Mouse (Mus musculus) cerebellum, postnatal 14 days (tissue): Measurements from ENCODE around the gene Atpaf2.

ENCODE experiments used
- DNase-seq, 2 experiments: peaks; one replicate each; pipeline ENCODE4 v3.0.0; 2021; ENCODE audit warnings: mixed read lengths in 2 of 2

Gene Atpaf2

GRCm38 (mm10) chr11:60396546-60396945 is 21.7 kb downstream of the Atpaf2 start:
- DNase-seq, result peak; percentile 58 to 68

- DNase-seq, result no peak
Observed at GRCm38 (mm10) chr11:60391346-60391745, 26.9 kb downstream of the Atpaf2 start.

GRCm38 (mm10) chr11:60387944-60388343 is 30.3 kb downstream of the Atpaf2 start:
- DNase-seq, result no peak

GRCm38 (mm10) chr11:60385946-60386345 is 32.3 kb downstream of the Atpaf2 start:
- DNase-seq, result peak in 1 of 2 experiments; percentile 53

- DNase-seq, result peak; percentile 51 to 69
Observed at GRCm38 (mm10) chr11:60384762-60385421, 33.4 kb downstream of the Atpaf2 start.

- DNase-seq, result no peak
Observed at GRCm38 (mm10) chr11:60383518-60383917, 34.7 kb downstream of the Atpaf2 start.

- no peak for DNase-seq
Observed at GRCm38 (mm10) chr11:60374481-60374880, 43.8 kb downstream of the Atpaf2 start.

GRCm38 (mm10) chr11:60370431-60370830 is 47.8 kb downstream of the Atpaf2 start:
- peak in 1 of 2 experiments; percentile 45 for DNase-seq

- peak; percentile 64 to 76 for DNase-seq
Observed at GRCm38 (mm10) chr11:60369448-60369847, 48.8 kb downstream of the Atpaf2 start.

GRCm38 (mm10) chr11:60368909-60369308 is 49.3 kb downstream of the Atpaf2 start:
- no peak for DNase-seq

- DNase-seq, result no peak
Observed at GRCm38 (mm10) chr11:60367256-60367655, 51.0 kb downstream of the Atpaf2 start.

- no peak for DNase-seq
Observed at GRCm38 (mm10) chr11:60366239-60367019, 51.8 kb downstream of the Atpaf2 start.

- no peak for DNase-seq
Observed at GRCm38 (mm10) chr11:60360631-60361201, 57.5 kb downstream of the Atpaf2 start.

- DNase-seq, result no peak
Observed at GRCm38 (mm10) chr11:60359936-60360335, 58.3 kb downstream of the Atpaf2 start.

GRCm38 (mm10) chr11:60359138-60359537 is 59.1 kb downstream of the Atpaf2 start:
- no peak for DNase-seq

- no peak for DNase-seq
Observed at GRCm38 (mm10) chr11:60358548-60358947, 59.7 kb downstream of the Atpaf2 start.

GRCm38 (mm10) chr11:60357116-60357515 is 61.1 kb downstream of the Atpaf2 start:
- DNase-seq, result no peak

GRCm38 (mm10) chr11:60355952-60356351 is 62.3 kb downstream of the Atpaf2 start:
- no peak for DNase-seq

- DNase-seq, result peak; percentile 99
Observed at GRCm38 (mm10) chr11:60352559-60353411, 65.5 kb downstream of the Atpaf2 start, which contains the start of the genes Tom1l2 and Drc3. Tom1l2 (minus strand) TSS chr11:60352905. Drc3 (plus strand) TSS chr11:60353329.

- DNase-seq, result peak; percentile 66 to 71
Observed at GRCm38 (mm10) chr11:60351925-60352371, 66.3 kb downstream of the Atpaf2 start.

GRCm38 (mm10) chr11:60351388-60351787 is 66.9 kb downstream of the Atpaf2 start:
- DNase-seq, result no peak
